Mouse (Mus musculus) layer of hippocampus, adult 18-20 months (tissue): ENCODE results near the gene Kcnq1. TPM values are rescaled to one million over a fixed set of nuclear protein-coding genes. Genes with fewer than 3 reads are reported as not detected.

Experiments used
- DNase-seq, 2 experiments: peaks; one replicate each; pipeline ENCODE4 v3.0.0; 2022; ENCODE audit warnings: low spot score in 2 of 2
- long read RNA-seq: library from polyadenylated mRNA; stranded (forward); transcript quantifications from one replicate; pipeline ENCODE4 v2.0.0, GENCODE M21; 2021
- total RNA-seq, 2 experiments: library from RNA; stranded (reverse); gene quantifications; 2 replicates each; pipeline ENCODE4 v1.2.3; 2021

Gene Kcnq1
- under 1 TPM; 0.28 to 0.40 TPM for total RNA-seq
- long read RNA-seq, partial matches to known transcripts = 0 of 2 reads
- long read RNA-seq, other reads (novel, unspliced or antisense) = 2 of 2 reads

- no peak for DNase-seq
Measured at GRCm38 (mm10) chr7:143106062-143106461, at the start of gene Kcnq1. Gene Kcnq1, plus strand, starts transcription at chr7:143106362.

DNA sequence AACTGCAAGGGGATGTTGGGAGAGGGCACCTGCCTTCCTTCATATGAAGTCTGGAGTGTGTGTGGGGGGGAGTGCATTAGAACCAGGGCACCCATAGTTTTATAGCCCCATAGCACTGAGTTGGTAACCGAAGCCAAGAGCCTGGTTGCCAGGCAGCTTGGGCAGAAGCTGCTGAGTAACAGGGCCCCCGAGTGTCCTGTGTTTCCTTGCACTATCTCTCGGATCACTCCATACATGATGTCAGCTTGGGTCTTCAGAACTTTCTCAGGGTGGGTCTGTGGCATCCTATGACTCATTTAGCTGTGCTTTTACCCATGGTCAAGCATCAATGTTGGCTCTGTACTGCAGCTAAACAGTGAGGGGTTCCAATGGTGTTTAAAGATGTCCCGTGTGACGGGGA is 49.1 kb upstream of the Kcnq1 start:
- no peak for DNase-seq

GRCm38 (mm10) chr7:143057667-143058220 is 48.4 kb upstream of the Kcnq1 start:
- no peak for DNase-seq

GRCm38 (mm10) chr7:143058221-143058697 is 47.9 kb upstream of the Kcnq1 start:
- no peak for DNase-seq

- DNase-seq = peak in 1 of 2 experiments; percentile 53
Measured at GRCm38 (mm10) chr7:143059202-143059870, 46.8 kb upstream of the Kcnq1 start.

- DNase-seq = no peak
Measured at GRCm38 (mm10) chr7:143062704-143063103, 43.5 kb upstream of the Kcnq1 start.

DNA sequence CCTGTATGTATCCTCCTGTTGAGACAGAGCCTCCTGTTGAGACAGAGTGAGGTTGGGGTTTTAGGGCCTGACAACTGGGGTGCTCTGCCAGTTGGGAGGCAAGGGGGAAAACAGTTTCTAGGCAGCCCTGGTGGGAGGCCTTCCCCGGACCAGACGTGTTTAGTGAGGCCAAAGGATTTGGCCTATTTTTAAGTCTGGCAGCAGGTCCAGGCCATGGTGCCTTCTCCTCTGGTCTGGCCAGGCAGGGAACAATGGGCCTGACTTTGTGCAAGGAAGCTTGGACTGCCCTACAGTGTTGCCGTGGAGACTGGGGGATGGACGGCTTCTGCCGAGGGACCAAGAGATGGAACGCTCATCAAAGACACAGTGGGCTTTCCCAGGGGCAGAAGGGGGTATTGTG is 41.9 kb upstream of the Kcnq1 start:
- peak in 1 of 2 experiments; percentile 54 for DNase-seq

- no peak for DNase-seq
Measured at GRCm38 (mm10) chr7:143065692-143066091, 40.5 kb upstream of the Kcnq1 start.

DNA sequence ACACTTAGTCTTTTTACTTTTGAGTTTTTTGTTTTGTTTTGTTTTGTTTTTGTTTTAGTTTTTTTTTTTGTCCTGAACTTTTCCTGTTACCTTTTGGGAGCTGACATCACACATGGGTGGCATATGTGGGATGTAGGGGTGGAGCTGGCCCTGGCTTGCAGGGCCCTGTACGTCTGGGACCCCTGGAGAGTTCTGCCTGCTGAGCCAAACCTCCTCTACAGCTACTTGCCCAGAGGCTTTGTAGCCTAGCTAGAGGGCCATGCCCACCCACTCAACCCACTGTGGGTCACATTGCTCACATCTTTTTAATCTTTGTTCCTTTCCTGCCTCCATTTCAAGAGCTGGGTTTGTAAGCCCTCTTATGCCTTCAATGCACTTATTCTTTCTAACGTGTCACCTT is 38.7 kb upstream of the Kcnq1 start:
- no peak for DNase-seq

DNA sequence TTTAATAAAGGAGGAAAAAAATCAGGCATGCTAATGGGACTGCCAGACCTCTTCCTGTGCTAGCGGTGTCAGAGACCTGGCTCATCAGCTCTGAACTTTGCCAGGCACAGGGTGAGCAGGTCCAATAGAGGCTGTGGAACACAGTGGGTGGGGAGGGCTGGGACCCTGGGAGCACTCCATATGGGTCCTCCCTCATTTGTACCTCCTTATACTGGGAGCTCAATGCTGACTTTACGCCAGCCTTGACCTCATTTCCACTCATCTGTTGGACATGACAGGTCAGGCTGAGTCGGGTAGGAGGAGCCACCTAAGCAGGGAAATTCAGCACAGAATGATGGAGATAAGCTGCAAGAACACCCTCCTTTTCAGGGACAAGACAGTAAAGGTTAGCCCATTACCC is 38.3 kb upstream of the Kcnq1 start:
- DNase-seq = no peak

DNA sequence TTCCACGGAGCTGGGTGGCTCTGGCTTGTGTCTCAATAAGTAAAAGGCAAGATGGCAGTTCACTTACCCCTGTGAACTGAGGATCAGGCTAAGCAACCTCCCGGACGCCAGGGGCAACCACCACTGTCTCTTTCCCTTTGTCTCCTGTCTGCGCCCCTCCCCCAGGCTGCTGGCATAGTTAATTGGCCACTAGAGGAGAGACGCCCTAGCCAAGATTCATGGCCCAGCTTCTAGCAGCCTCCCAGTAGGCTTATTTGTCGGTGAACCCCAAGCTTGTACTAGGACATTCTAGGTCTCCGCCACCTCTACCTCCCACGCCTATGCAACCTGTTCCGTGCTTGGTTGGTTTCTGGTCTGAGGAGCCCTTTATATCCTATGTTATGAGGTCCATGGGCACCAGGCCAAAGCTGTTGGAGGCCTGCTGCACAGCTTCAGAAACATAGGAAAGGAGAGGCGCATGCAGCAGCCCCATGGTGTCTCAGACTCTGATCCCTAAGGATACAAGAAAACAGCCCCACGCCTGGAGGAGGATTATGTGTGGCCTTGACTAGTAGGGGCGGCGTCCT is 37.8 kb upstream of the Kcnq1 start:
- no peak for DNase-seq

DNA sequence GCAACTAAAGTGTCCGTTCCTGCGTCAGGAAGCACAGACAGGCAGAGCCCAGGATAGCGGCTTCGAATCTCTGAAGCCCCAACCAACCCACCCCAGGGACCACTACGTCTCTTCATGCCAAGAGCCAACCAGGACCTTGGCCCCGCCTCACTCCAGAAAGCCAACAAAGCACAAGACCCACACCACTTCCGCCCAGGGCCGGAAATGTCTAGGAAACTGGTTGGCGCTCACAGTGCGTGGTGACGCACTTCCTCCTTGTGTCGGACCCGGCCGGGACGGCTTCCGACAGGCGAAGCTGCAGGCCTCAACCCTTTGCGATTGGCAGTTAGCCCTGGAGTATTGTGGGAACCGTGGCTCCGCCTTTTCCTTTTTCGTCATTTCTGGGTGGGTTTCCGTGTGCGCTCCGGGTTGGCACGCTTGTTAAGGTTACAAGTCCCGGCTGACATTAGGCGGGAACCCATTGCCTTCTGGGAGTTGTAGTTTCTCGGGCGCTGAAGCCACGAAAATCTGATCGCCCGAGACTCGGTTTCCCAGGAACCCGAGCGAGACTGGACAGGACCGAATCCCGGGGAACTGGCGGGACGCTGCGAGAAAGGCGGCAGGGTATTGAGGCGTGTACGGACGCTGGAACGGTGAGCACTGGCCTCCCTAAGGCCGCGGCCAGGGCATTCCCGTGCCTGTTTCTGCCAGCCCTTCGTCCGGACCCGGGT is 37.1 kb upstream of the Kcnq1 start, which contains the start of gene Tssc4:
Gene Tssc4 (plus strand): TSS at position 368 of the 710 bp plus-strand sequence.
- DNase-seq = peak; percentile 99 to 100

DNA sequence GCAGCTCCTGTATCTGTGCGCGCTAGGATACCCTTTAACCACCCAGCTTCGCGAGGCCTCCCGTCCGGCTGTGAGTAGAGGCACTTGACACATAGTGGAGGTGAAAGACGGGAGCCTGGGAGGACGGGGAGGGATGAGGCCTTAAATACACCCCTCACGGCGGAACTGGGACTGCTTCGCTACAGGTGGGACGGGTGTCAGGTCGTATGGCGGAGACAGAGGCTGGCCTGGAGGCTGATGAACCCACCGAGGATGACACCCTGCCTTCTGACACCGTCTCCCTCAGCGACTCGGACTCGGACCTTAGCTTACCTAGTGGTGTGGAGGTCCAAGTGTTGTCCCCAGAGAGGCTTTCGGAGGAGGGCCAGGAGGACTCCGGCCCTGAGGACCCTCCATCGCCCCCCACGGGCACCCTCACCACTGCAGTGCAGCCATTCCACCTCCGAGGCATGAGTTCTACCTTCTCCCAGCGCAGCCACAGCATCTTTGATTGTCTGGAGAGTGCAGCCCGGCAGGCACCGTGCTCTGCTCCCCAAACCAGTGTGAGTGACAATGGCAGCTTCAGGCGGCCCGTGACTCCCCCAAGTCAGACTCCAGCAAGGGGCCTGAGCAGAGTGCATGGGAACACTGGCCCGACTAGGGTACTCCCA is 36.3 kb upstream of the Kcnq1 start:
- no peak for DNase-seq

GRCm38 (mm10) chr7:143070506-143071070 is 35.6 kb upstream of the Kcnq1 start:
- DNase-seq = no peak

GRCm38 (mm10) chr7:143072605-143073004 is 33.6 kb upstream of the Kcnq1 start:
- no peak for DNase-seq

- peak in 1 of 2 experiments; percentile 54 for DNase-seq
Measured at GRCm38 (mm10) chr7:143073086-143073485, 33.1 kb upstream of the Kcnq1 start.

GRCm38 (mm10) chr7:143075394-143075793 is 30.8 kb upstream of the Kcnq1 start:
- no peak for DNase-seq

GRCm38 (mm10) chr7:143077351-143077750 is 28.8 kb upstream of the Kcnq1 start:
- DNase-seq = no peak

GRCm38 (mm10) chr7:143082024-143082423 is 24.1 kb upstream of the Kcnq1 start:
- DNase-seq = no peak

GRCm38 (mm10) chr7:143083708-143084107 is 22.5 kb upstream of the Kcnq1 start:
- no peak for DNase-seq

- DNase-seq = peak in 1 of 2 experiments; percentile 45
Measured at GRCm38 (mm10) chr7:143086366-143086765, 19.8 kb upstream of the Kcnq1 start.
